Mouse (Mus musculus): Measurements from ENCODE around the gene Pnliprp1.

GRCm38 (mm10) chr19:58726551-58726950, 2.1 kb upstream of the Pnliprp1 start:
- TF ChIP-seq CTCF (IDR thresholded peaks at IDR 0.05; ENCODE audit: borderline replicate concordance, extremely low read depth, insufficient read depth, insufficient read length) (no peak), POLR2A (IDR thresholded peaks at IDR 0.05; ENCODE audit: borderline replicate concordance, extremely low read depth, insufficient read depth, insufficient read length, poor library complexity, severe bottlenecking) (no peak)
